Mouse (Mus musculus) CH12.LX (cell line): Measurements from ENCODE around the gene Anln. TPM values are rescaled to one million over a fixed set of nuclear protein-coding genes. Genes with fewer than 3 reads are reported as not detected.
A peak's percentile ranks its signal among the peaks of the same experiment; 100 is the strongest.

ENCODE experiments used
- DNase-seq: peaks from one replicate; pipeline ENCODE4 v3.0.0-alpha.2; 2013; ENCODE audit errors: extremely low read depth
- H3K27ac ChIP-seq: 2 replicates; pipeline ENCODE4 v1.5.1; 2012; ENCODE audit warnings: low read depth, mild to moderate bottlenecking, control low read depth, moderate library complexity; ENCODE audit not compliant: insufficient read depth
- H3K27me3 ChIP-seq: replicated peaks from 2 replicates; pipeline ENCODE3; 2012; ENCODE audit warnings: inconsistent platforms
- H3K36me3 ChIP-seq, 2 experiments: replicated peaks in 1 of 2; 2 replicates each; pipeline versions ENCODE3 to v1.6.1; 2012; ENCODE audit warnings: inconsistent platforms in 1 of 2, low read length in 1 of 2, mild to moderate bottlenecking in 1 of 2, mixed read lengths in 1 of 2, moderate library complexity in 1 of 2; ENCODE audit not compliant: control insufficient read depth in 1 of 2, insufficient read depth in 1 of 2
- H3K4me1 ChIP-seq, 2 experiments: 2 replicates each; pipeline ENCODE4 v1.6.1; 2012; ENCODE audit warnings: inconsistent platforms in 1 of 2, moderate library complexity in 1 of 2; ENCODE audit not compliant: insufficient read depth in 2 of 2, control insufficient read depth in 1 of 2
- H3K4me2 ChIP-seq: 2 replicates; pipeline ENCODE4 v1.6.1; 2012; ENCODE audit warnings: low read depth, mild to moderate bottlenecking, control low read depth; ENCODE audit not compliant: poor library complexity, insufficient read depth, severe bottlenecking
- H3K4me3 ChIP-seq, 3 experiments: fragments of 150-350 bp in 1 of 3; sonication (generic) in 1 of 3; replicated peaks in 1 of 3; 2 replicates each; pipeline versions ENCODE3 to v1.5.1; 2011 to 2012; ENCODE audit warnings: low read depth in 2 of 3, low read length in 2 of 3, mild to moderate bottlenecking in 2 of 3, moderate library complexity in 2 of 3, control low read depth in 1 of 3, improper control_type of control experiment in 1 of 3, inconsistent platforms in 1 of 3, mixed read lengths in 1 of 3; ENCODE audit not compliant: poor library complexity in 1 of 3
- H3K79me2 ChIP-seq: replicated peaks from 2 replicates; pipeline ENCODE4 v1.6.1; 2012; ENCODE audit warnings: mild to moderate bottlenecking, moderate library complexity; ENCODE audit not compliant: control insufficient read depth, poor library complexity, insufficient read depth, severe bottlenecking; ENCODE audit errors: extremely low read depth
- H3K9ac ChIP-seq: 2 replicates; pipeline ENCODE4 v1.6.1; 2012; ENCODE audit warnings: low read depth, mild to moderate bottlenecking, control low read depth, moderate library complexity; ENCODE audit not compliant: insufficient read depth
- H3K9me3 ChIP-seq: replicated peaks from 2 replicates; pipeline ENCODE3; 2012; ENCODE audit warnings: low read length, inconsistent platforms, mixed read lengths
- BHLHE40 ChIP-seq: IDR thresholded peaks from 2 replicates; pipeline ENCODE4 v1.6.1; 2011; ENCODE audit warnings: mild to moderate bottlenecking, low read depth, low read length, improper control_type of control experiment
- CHD2 ChIP-seq: IDR thresholded peaks from 2 replicates; pipeline ENCODE4 v1.6.1; 2011; ENCODE audit warnings: low read length, improper control_type of control experiment
- HCFC1 ChIP-seq: IDR thresholded peaks from 2 replicates; pipeline ENCODE4 v1.6.1; 2012; ENCODE audit warnings: low read depth, mild to moderate bottlenecking, inconsistent platforms, low read length, improper control_type of control experiment
- IRF4 ChIP-seq: IDR thresholded peaks from 2 replicates; pipeline ENCODE4 v1.6.1; 2014; ENCODE audit warnings: low read depth, mild to moderate bottlenecking, inconsistent platforms, low read length, improper control_type of control experiment
- JUN ChIP-seq: IDR thresholded peaks from 2 replicates; pipeline ENCODE4 v1.6.1; 2011; ENCODE audit warnings: low read depth, mild to moderate bottlenecking, low read length, improper control_type of control experiment, moderate library complexity; ENCODE audit not compliant: insufficient read depth
- MAX ChIP-seq: IDR thresholded peaks from 2 replicates; pipeline ENCODE4 v1.6.1; 2011; ENCODE audit warnings: low read length, improper control_type of control experiment
- MEF2A ChIP-seq: IDR thresholded peaks from 2 replicates; pipeline ENCODE4 v1.6.1; 2014; ENCODE audit warnings: low read depth, mild to moderate bottlenecking, inconsistent platforms, low read length, improper control_type of control experiment, borderline replicate concordance
- MXI1 ChIP-seq: IDR thresholded peaks from 2 replicates; pipeline ENCODE4 v1.6.1; 2011; ENCODE audit warnings: mild to moderate bottlenecking, low read depth, low read length, improper control_type of control experiment
- NELFE ChIP-seq: IDR thresholded peaks from 2 replicates; pipeline ENCODE4 v1.6.1; 2011; ENCODE audit warnings: low read depth, low read length, improper control_type of control experiment
- NRF1 ChIP-seq: IDR thresholded peaks from 2 replicates; pipeline ENCODE4 v1.6.1; 2014; ENCODE audit warnings: low read depth, mild to moderate bottlenecking, inconsistent platforms, low read length, improper control_type of control experiment, moderate library complexity
- POLR2A ChIP-seq: IDR thresholded peaks from 2 replicates; pipeline ENCODE4 v1.6.1; 2011; ENCODE audit warnings: low read depth, mild to moderate bottlenecking, improper control_type of control experiment, low read length
- POLR2AphosphoS2 ChIP-seq: IDR thresholded peaks from 2 replicates; pipeline ENCODE4 v1.6.1; 2011; ENCODE audit warnings: low read depth, low read length, improper control_type of control experiment
- SIN3A ChIP-seq: IDR thresholded peaks from 2 replicates; pipeline ENCODE4 v1.6.1; 2012; ENCODE audit warnings: low read length, improper control_type of control experiment, inconsistent platforms
- TBP ChIP-seq: conservative IDR thresholded peaks from 2 replicates; pipeline ENCODE4 v1.6.1; 2011; ENCODE audit warnings: low read depth, low read length, improper control_type of control experiment
- TCF12 ChIP-seq: IDR thresholded peaks from 2 replicates; pipeline ENCODE4 v1.6.1; 2014; ENCODE audit warnings: low read depth, mild to moderate bottlenecking, inconsistent platforms, low read length, improper control_type of control experiment
- UBTF ChIP-seq: IDR thresholded peaks from 2 replicates; pipeline ENCODE4 v1.6.1; 2012; ENCODE audit warnings: low read depth, mild to moderate bottlenecking, inconsistent platforms, low read length, improper control_type of control experiment, moderate library complexity
- USF1 ChIP-seq: IDR thresholded peaks from 2 replicates; pipeline ENCODE4 v1.6.1; 2014; ENCODE audit warnings: low read depth, mild to moderate bottlenecking, inconsistent platforms, low read length, improper control_type of control experiment
- USF2 ChIP-seq: conservative IDR thresholded peaks from 2 replicates; pipeline ENCODE4 v1.6.1; 2011; ENCODE audit warnings: low read depth, low read length, improper control_type of control experiment
- ZC3H11A ChIP-seq: IDR thresholded peaks from 2 replicates; pipeline ENCODE4 v1.6.1; 2012; ENCODE audit warnings: low read depth, mild to moderate bottlenecking, inconsistent platforms, low read length, improper control_type of control experiment
- ZMIZ1 ChIP-seq: IDR thresholded peaks from 2 replicates; pipeline ENCODE4 v1.6.1; 2012; ENCODE audit warnings: low read depth, mild to moderate bottlenecking, inconsistent platforms, low read length, improper control_type of control experiment
- ZNF384 ChIP-seq: IDR thresholded peaks from 2 replicates; pipeline ENCODE4 v1.6.1; 2012; ENCODE audit warnings: low read depth, low read length, improper control_type of control experiment, inconsistent platforms
- dilution Hi-C: fragments of 300-500 bp; cut with MboI; formaldehyde crosslinking; loops from 2 replicates; pipeline ENCODE4 v1.14.3; 2020; ENCODE audit warnings: low sequenced_read_pairs; ENCODE audit not compliant: extremely low pct_unique_long_range_greater_than_20kb, extremely low pct_ligation_motif_present
- in situ Hi-C: fragments of 300-500 bp; cut with MboI; formaldehyde crosslinking; loops from 3 replicates; pipeline ENCODE4 v1.14.3; 2019; ENCODE audit warnings: low sequenced_read_pairs, low pct_ligation_motif_present, low pct_unique_long_range_greater_than_20kb, mixed read lengths
- polyA plus RNA-seq: library from polyadenylated mRNA; unstranded; fragments of >175 nt; gene quantifications from 2 replicates; pipeline ENCODE4 v1.2.1, GENCODE M21; 2012; ENCODE audit warnings: low read depth; ENCODE audit not compliant: insufficient read length
- total RNA-seq, 2 experiments: library from RNA; depleted of rRNA; stranded (reverse); fragments of 300-350 nt in 1 of 2; fragments of >200 nt in 1 of 2; gene quantifications; 2 replicates each; pipeline ENCODE4 v1.2.3; 2012 to 2014

Anln gene
- total RNA-seq (2012; rRNA removed) = 12.2 and 14.6 TPM in 2 replicates
- total RNA-seq (2014; rRNA removed) = 15.7 and 16.2 TPM in 2 replicates
- polyA plus RNA-seq = 12.3 and 14.9 TPM in 2 replicates

DNA sequence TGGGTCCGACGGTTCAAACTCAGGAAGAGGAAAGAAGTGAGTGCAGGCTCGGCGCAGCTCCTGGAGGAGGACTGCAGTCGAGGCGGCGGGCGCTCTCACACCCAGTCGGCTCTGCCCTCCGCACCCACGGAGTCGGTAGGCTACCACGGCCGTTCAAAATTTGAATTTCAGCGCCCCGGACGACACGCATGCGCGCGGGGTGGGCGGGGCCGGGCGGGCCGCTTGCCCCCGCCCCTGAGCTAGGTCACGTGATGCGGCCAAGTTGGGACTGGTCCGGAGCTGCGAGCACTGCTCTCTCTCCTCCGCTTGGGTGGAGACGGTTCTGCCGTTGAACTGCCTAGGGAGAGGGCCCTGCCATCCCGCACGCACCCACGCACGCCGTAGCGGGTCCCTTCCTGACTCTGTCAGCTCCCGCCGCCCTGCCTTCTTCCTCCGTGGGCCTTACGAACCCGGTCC, at the start of gene Anln:
Gene Anln, minus strand, starts transcription at position 168 of the 456 bp plus-strand sequence.
- H3K79me2 ChIP-seq = peaks cover 36% of the 10 kb centered on the region
- no peaks in the 10 kb centered on the region for H3K27me3 ChIP-seq
- TF ChIP-seq MAX = peak; percentile 91
- 0 out of 2 replicates have a peak, but pooled peaks have one; percentile 47 for TF ChIP-seq UBTF
- TF ChIP-seq MXI1 = peak; percentile 25; the same call in 1 of the 2 replicates
- peak; percentile 68; the same call in 1 of the 2 replicates for TF ChIP-seq POLR2AphosphoS2
- TF ChIP-seq CHD2 = no peak
- peak; percentile 94 for TF ChIP-seq USF2
- peak; percentile 83 for TF ChIP-seq ZMIZ1
- peak; percentile 86 for TF ChIP-seq NRF1
- peak; percentile 96 for TF ChIP-seq BHLHE40
- peak; percentile 99 for TF ChIP-seq USF1
- TF ChIP-seq POLR2A = peak; percentile 95
- peak; percentile 70 for TF ChIP-seq TBP
- TF ChIP-seq SIN3A = peak; percentile 83; the same call in 1 of the 2 replicates
- TF ChIP-seq ZC3H11A = no peak
- 0 out of 2 replicates have a peak, but pooled peaks have one; percentile 19 for TF ChIP-seq HCFC1
- TF ChIP-seq TCF12 = peak; percentile 69
- TF ChIP-seq MEF2A = peak; percentile 51; the same call in 1 of the 2 replicates
- 0 out of 2 replicates have a peak, but pooled peaks have one; percentile 32 for TF ChIP-seq IRF4
- no peak for TF ChIP-seq JUN
- no peak for TF ChIP-seq ZNF384
- peak; percentile 96 for TF ChIP-seq NELFE
- H3K4me1 ChIP-seq = peaks cover 0 to 23% of the 10 kb centered on the region in 2 experiments; a peak in 2 of 4 replicates
- dilution Hi-C loops = no loop called here
- H3K27ac ChIP-seq = peak within 1 kb of the TSS; percentile 90
- H3K9ac ChIP-seq = peak within 1 kb of the TSS; percentile 84
- peak within 1 kb of the TSS; percentile 90 for H3K4me2 ChIP-seq
- no peaks in the 10 kb centered on the region for H3K9me3 ChIP-seq
- peak within 1 kb of the TSS; percentile 83 to 95 (median 94) for H3K4me3 ChIP-seq
- in situ Hi-C loops = no loop called here
- peaks cover 0 to 2% of the 10 kb centered on the region in 2 experiments for H3K36me3 ChIP-seq
- peak; percentile 90 for DNase-seq
